Mouse (Mus musculus) ES-Bruce4 (cell line): ENCODE measurements around the gene Nrarp.

ENCODE experiments used
- CTCF ChIP-seq: IDR thresholded peaks from one replicate; pipeline ENCODE4 v1.8.1; 2011; ENCODE audit warnings: low read depth, low read length
- EP300 ChIP-seq: IDR thresholded peaks from 2 replicates; pipeline ENCODE4 v1.6.1; 2011; ENCODE audit warnings: low read depth, low read length; ENCODE audit not compliant: insufficient read depth
- POLR2A ChIP-seq: IDR thresholded peaks from one replicate; pipeline ENCODE4 v1.8.1; 2011; ENCODE audit warnings: low read length; ENCODE audit not compliant: insufficient read depth

GRCm38 (mm10) chr2:25171769-25172153 lies 8.8 kb upstream of the Nrarp start:
- TF ChIP-seq CTCF (no peak), POLR2A (no peak), EP300 (no peak)
